7 mouse cellular contexts compared by ENCODE assay signal in the genomic region with DNA sequence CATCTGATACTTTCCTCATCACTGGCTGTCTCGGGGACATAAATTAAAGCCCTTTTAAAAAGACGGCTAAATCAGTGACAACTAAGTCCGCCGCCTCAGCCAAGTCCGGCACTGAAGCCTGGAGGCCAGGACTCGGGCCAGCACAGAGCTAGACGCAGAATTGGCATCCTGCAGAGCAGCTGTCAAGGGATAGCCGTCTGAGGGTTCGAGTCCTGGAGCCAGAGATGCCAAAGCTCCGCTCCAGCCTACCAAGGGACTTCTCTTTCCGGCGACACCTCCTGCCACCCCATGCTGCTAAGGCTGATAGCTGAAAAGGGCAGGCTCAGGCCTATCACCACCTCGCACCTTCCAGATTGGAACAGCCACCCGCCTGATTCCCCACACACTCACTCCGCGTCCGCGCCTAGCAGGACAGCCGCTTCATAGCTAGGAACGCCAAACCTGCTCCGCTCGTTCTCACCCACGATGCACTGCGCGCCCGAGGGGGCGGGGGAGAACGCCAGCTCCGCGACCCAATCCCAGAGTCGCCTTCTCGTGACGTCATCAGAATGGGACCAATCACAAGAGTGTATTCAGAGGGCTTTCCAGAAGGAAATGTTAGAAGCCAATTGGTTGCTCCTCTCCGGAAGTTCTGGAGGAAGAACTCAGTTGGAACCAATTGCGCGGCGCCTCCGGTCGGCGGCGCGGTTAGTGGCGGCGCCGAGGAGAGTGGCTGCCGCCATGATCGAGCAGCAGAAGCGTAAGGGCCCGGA. TPM values are rescaled to one million over a fixed set of nuclear protein-coding genes. Genes with fewer than 3 reads are reported as not detected.
A peak's percentile ranks its signal among the peaks of the same experiment; 100 is the strongest.
DNase-seq lines count a peak whose midpoint lies in the region; ATAC-seq lines count a peak whose summit lies in the region.

Gene Zcchc17, minus strand, starts transcription at position 458 of the 752 bp plus-strand sequence.
Gene Snrnp40, plus strand, starts transcription at position 647 of the 752 bp plus-strand sequence.

- DNase-seq in adrenal gland, adult 2 months: peak; percentile 99
- peak; percentile 100 for DNase-seq in embryo, embryonic 11.5 days (ENCODE audit: low read depth, low spot score)
- peak; percentile 94 to 98 for DNase-seq in gastrocnemius, postnatal 36 days
- peak; percentile 99 to 100 for DNase-seq in left cerebral cortex, postnatal 25 days (ENCODE audit: low spot score in 2 of 2)
- peak; percentile 99 for DNase-seq in midbrain, embryonic 10.5 days (ENCODE audit: low spot score)
- DNase-seq in right cerebral cortex, postnatal 4 days: peak; percentile 98

- peak within 1 kb of the TSS; percentile 81 for H3K27ac ChIP-seq in intestine, embryonic 15.5 days
- H3K27ac ChIP-seq in midbrain, embryonic 10.5 days (replicated peaks): peak within 1 kb of the TSS; percentile 91

- peak within 1 kb of the TSS; percentile 97 for H3K9ac ChIP-seq in intestine, embryonic 15.5 days

- peak; percentile 100 for ATAC-seq in intestine, embryonic 15.5 days

- H3K4me1 ChIP-seq in intestine, embryonic 15.5 days (replicated peaks): peaks cover 19% of the 10 kb centered on the region
- peaks cover 27% of the 10 kb centered on the region for H3K4me1 ChIP-seq in midbrain, embryonic 10.5 days

- WGBS in intestine, embryonic 15.5 days: under 1% methylated on average over 49 of the region's 49 CpGs
- under 1% methylated on average over 49 of the region's 49 CpGs for WGBS in midbrain, embryonic 10.5 days

- peaks cover 14% of the 10 kb centered on the region for H3K36me3 ChIP-seq in intestine, embryonic 15.5 days
- peaks cover 51% of the 10 kb centered on the region for H3K36me3 ChIP-seq in midbrain, embryonic 10.5 days

- peak within 1 kb of the TSS; percentile 90 for H3K4me3 ChIP-seq in intestine, embryonic 15.5 days (replicated peaks)
- peak within 1 kb of the TSS; percentile 96 for H3K4me3 ChIP-seq in midbrain, embryonic 10.5 days

- intact Hi-C loops in gastrocnemius, postnatal 36 days (cut with DNase I): no loop called here
- intact Hi-C loops in left cerebral cortex, postnatal 25 days (cut with DNase I): no loop called here

- no peaks in the 10 kb centered on the region for H3K27me3 ChIP-seq in intestine, embryonic 15.5 days (replicated peaks)
- H3K27me3 ChIP-seq in midbrain, embryonic 10.5 days (ENCODE audit: low read depth, poor library complexity, severe bottlenecking): no peaks in the 10 kb centered on the region

- H3K9me3 ChIP-seq in intestine, embryonic 15.5 days: no peaks in the 10 kb centered on the region
- 0 out of 2 replicates have a peak, but pooled peaks cover 3% of the 10 kb centered on the region for H3K9me3 ChIP-seq in midbrain, embryonic 10.5 days (replicated peaks)

- peak within 1 kb of the TSS; percentile 83 for H3K4me2 ChIP-seq in intestine, embryonic 15.5 days (replicated peaks)

RNA-seq across cellular contexts. Expression of gene Zcchc17, which starts in this region (rescaled TPM):
- total RNA-seq in adrenal gland, adult 2 months (2021): 10 to 100 TPM; 48.9 to 54.2 TPM
- 57.2 and 71.3 TPM in 2 replicates for polyA plus RNA-seq in adrenal gland, adult 2 months (2012; rRNA removed)
- 10 to 100 TPM; 38.5 to 41.7 TPM for total RNA-seq in gastrocnemius, postnatal 36 days (2021)
- polyA plus RNA-seq in intestine, embryonic 15.5 days (2015; fragmentation: Nextera tagmentation; extraction: Ambion mirVana): 60.8 and 66.4 TPM in 2 replicates
- total RNA-seq in left cerebral cortex, postnatal 25 days (2021): 10 to 100 TPM; 66.5 to 68.5 TPM
- 69.2 and 73.3 TPM in 2 replicates for polyA plus RNA-seq in midbrain, embryonic 10.5 days (2016; fragmentation: Nextera tagmentation; extraction: Ambion mirVana)

RNA-seq across cellular contexts. Expression of gene Snrnp40, which starts in this region (rescaled TPM):
- 10 to 100 TPM; 31.4 to 33.6 TPM for total RNA-seq in adrenal gland, adult 2 months (2021)
- 18.9 and 19.6 TPM in 2 replicates for polyA plus RNA-seq in adrenal gland, adult 2 months (2012; rRNA removed)
- total RNA-seq in gastrocnemius, postnatal 36 days (2021): 10 to 100 TPM; 10.6 to 13.8 TPM
- polyA plus RNA-seq in intestine, embryonic 15.5 days (2015; fragmentation: Nextera tagmentation; extraction: Ambion mirVana): 132 and 139 TPM in 2 replicates
- 10 to 100 TPM; 25.6 to 25.8 TPM for total RNA-seq in left cerebral cortex, postnatal 25 days (2021)
- polyA plus RNA-seq in midbrain, embryonic 10.5 days (2016; fragmentation: Nextera tagmentation; extraction: Ambion mirVana): 226 and 229 TPM in 2 replicates

Comparison
In these comparisons a context has a peak if more than half of its experiments do, and no peak if none do; other contexts are left out.
1. Peak in every context shown above with its lines: DNase-seq, ATAC-seq, H3K4me3 ChIP-seq and H3K27ac ChIP-seq.